Mouse (Mus musculus) embryonic fibroblast, embryonic 13.5 days (primary cell): ENCODE measurements around the gene Prss43. TPM values are rescaled to one million over a fixed set of nuclear protein-coding genes. Genes with fewer than 3 reads are reported as not detected.

Experiments used
- H3K27ac ChIP-seq: 2 replicates; pipeline ENCODE4 v1.5.1; 2012; ENCODE audit warnings: low read length, control low read depth, inconsistent platforms; ENCODE audit not compliant: insufficient read depth
- H3K4me1 ChIP-seq: 2 replicates; pipeline ENCODE4 v1.6.1; 2011; ENCODE audit warnings: low read length; ENCODE audit not compliant: control insufficient read depth, insufficient read depth
- H3K4me3 ChIP-seq: 2 replicates; pipeline ENCODE4 v1.5.1; 2011; ENCODE audit warnings: mild to moderate bottlenecking, control low read depth, low read length; ENCODE audit not compliant: insufficient read depth
- CTCF ChIP-seq: IDR thresholded peaks from 2 replicates; pipeline ENCODE4 v1.5.1; 2011; ENCODE audit warnings: mild to moderate bottlenecking, control low read depth, low read length, moderate library complexity, borderline replicate concordance; ENCODE audit not compliant: insufficient read depth
- POLR2A ChIP-seq: IDR thresholded peaks from 2 replicates; pipeline ENCODE4 v1.6.1; 2011; ENCODE audit warnings: low read depth, mild to moderate bottlenecking, control low read depth, low read length, moderate library complexity
- polyA plus RNA-seq: library from polyadenylated mRNA; stranded (reverse); fragments of >200 nt; gene quantifications from 2 replicates; pipeline ENCODE4 v1.2.4, GENCODE M21; 2011; ENCODE audit warnings: low read depth; ENCODE audit not compliant: missing spikeins, insufficient read length

The Prss43 gene
- not detected in 2 replicates for polyA plus RNA-seq

DNA sequence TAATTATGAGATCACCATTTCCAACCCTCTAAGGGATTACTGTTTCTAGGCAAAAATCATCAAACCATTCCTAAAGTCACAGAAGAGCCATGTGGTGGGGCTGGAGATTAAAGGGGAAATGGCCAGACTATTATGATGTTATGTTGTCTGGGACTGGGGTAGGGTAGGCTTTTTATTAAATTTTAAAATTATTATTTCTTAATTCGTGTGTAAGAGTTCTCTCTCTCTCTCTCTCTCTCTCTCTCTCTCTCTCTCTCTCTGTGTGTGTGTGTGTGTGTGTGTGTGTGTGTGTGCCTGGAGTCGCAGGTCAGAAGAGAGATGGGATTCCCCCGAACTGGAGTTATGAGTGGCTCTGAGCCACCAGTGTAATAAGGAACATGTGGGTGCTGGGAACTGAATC is at the start of gene Prss43:
Gene Prss43 (plus strand): TSS at position 301 of the 400 bp plus-strand sequence.
- Histone ChIP-seq H3K27ac (no peak within 1 kb of the TSS), H3K4me1 (no peaks in the 10 kb centered on the region), H3K4me3 (no peak within 1 kb of the TSS)
- TF ChIP-seq CTCF = no peak
- TF ChIP-seq POLR2A = no peak

- peaks cover 7% of the 10 kb centered on the region; the same call in 1 of the 2 replicates for H3K4me1 ChIP-seq
- no peak for TF ChIP-seq CTCF
- TF ChIP-seq POLR2A = no peak
- H3K27ac ChIP-seq = no peak overlapping the region
- no peak overlapping the region for H3K4me3 ChIP-seq
Observed at GRCm38 (mm10) chr9:110778100-110778499, 48.4 kb upstream of the Prss43 start.

GRCm38 (mm10) chr9:110778559-110778958 is 47.9 kb upstream of the Prss43 start:
- Histone ChIP-seq H3K4me1 (peaks cover 7% of the 10 kb centered on the region; the same call in 1 of the 2 replicates), H3K4me3 (no peak overlapping the region), H3K27ac (no peak overlapping the region)
- TF ChIP-seq POLR2A (no peak), CTCF (0 out of 2 replicates have a peak, but pooled peaks have one; percentile 2)

- peaks cover 7% of the 10 kb centered on the region; the same call in 1 of the 2 replicates for H3K4me1 ChIP-seq
- no peak for TF ChIP-seq POLR2A
- TF ChIP-seq CTCF = peak; percentile 53; the same call in 1 of the 2 replicates
- no peak overlapping the region for H3K27ac ChIP-seq
- no peak overlapping the region for H3K4me3 ChIP-seq
Observed at GRCm38 (mm10) chr9:110779242-110779913, 47.1 kb upstream of the Prss43 start.

DNA sequence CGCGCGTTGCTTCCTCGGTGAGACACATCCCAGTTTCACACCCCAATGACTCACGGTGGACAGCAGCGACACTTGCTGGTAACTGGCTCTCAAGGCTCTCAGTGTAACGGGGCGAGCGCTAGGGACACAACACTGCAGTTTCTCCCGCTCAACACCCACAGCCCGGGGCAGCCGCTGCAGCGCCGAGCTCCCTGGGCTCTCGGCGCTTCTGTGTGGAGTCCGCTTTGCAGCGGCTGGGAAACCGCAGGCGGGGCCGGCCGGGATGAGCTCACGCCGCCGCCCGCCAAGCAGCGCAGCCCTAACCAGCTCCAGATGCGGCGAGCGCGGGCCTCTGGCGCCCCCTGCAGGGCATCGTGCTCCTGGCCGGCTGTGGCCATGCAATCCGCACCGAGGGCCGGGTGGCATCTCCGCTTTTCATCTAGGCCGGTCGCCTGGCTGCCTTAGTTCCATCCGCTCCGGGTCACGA is 45.2 kb upstream of the Prss43 start:
- TF ChIP-seq POLR2A (peak; percentile 40; the same call in 1 of the 2 replicates), CTCF (peak; percentile 92)
- H3K4me3 ChIP-seq = peak overlapping the region; percentile 14
- peaks cover 7% of the 10 kb centered on the region; the same call in 1 of the 2 replicates for H3K4me1 ChIP-seq
- H3K27ac ChIP-seq = peak overlapping the region; percentile 65

DNA sequence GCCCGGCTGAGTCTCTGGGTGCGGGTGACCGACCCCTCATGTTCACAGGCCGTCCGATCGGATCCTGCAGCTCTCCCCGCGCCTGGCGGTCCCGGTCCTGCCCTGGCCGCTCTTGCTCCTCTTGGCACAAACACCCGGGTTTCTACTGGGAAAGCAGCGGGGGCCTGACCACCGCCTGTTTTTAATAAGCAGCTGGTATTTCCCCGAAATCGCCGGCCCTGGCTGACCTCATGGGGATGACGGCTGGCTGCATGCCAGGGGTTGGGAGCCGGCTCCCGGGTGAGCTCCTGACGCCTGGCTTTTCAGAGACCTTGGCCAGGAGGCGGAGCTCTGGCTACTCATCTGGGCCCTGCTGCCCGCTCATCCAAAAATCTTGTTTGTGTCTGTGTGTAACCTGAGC is 44.8 kb upstream of the Prss43 start:
- no peak for TF ChIP-seq CTCF
- H3K4me1 ChIP-seq = peaks cover 7% of the 10 kb centered on the region; the same call in 1 of the 2 replicates
- peak overlapping the region; percentile 65 for H3K27ac ChIP-seq
- peak overlapping the region; percentile 14; the same call in 1 of the 2 replicates for H3K4me3 ChIP-seq

DNA sequence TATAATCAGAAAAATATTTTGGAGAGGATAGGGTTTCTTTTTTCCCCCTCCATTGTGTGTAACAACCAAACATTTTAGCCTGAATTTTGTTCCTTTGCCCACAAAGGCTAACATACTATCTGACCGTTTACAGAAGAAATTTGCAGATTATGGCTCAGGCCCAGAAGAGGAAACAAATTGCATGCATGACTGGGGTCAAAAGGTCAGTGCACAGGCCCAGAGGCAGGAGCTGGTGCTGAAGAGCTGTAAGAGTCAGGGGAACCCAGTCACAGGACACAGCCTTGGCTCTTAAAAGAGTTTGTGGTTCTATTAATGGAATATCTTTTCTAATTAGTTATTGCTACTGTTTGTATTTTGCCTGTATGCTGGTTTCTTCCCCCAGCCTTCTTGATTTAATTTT is 42.9 kb upstream of the Prss43 start:
- H3K27ac ChIP-seq = no peak overlapping the region
- no peak overlapping the region for H3K4me3 ChIP-seq
- no peak for TF ChIP-seq CTCF
- no peak for TF ChIP-seq POLR2A
- peaks cover 7% of the 10 kb centered on the region; the same call in 1 of the 2 replicates for H3K4me1 ChIP-seq

DNA sequence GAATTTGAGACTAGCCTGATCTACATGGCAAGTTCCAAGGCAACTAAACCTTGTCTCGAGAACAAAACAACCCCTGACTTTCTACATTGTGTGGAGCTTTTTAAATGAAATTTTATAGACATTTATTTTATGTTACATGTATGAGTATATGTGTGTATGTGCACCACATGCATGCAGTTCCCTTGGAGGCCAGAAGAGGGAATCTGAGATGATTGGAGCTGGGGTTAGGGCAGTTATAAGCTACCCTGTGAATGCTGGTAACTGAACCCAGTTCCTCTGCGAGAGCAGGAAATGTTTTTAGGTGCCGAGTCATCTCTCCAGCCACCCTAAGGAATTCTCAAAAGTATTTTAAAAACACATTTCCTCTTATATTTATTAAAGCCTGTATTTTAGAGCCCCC is 38.3 kb upstream of the Prss43 start:
- TF ChIP-seq CTCF = no peak
- no peak for TF ChIP-seq POLR2A

DNA sequence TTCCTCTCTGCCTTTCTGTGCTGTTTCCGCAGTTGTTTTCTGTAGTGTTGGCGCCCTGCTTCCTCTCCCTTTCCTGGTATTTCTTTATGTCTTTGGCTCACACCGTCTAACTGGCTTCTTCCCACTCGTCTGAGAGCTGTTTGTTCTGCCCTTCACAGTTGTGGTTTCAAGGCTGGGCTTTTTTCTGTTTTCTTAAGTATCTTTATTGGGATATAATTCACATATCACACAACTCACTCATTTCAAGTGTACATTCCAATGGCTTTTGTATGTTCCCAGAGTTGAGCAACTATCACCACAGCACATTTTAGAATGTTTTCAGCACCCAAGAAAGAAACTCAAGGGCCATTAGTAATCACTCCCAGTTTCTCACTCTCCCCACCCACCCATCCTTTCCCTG is 36.0 kb upstream of the Prss43 start:
- peak overlapping the region; percentile 92 for H3K27ac ChIP-seq

More for the DNA sequence above, 38.3 kb upstream of the Prss43 start:
- H3K4me1 ChIP-seq = no peaks in the 10 kb centered on the region
- no peak overlapping the region for H3K4me3 ChIP-seq
- no peak overlapping the region for H3K27ac ChIP-seq

DNA sequence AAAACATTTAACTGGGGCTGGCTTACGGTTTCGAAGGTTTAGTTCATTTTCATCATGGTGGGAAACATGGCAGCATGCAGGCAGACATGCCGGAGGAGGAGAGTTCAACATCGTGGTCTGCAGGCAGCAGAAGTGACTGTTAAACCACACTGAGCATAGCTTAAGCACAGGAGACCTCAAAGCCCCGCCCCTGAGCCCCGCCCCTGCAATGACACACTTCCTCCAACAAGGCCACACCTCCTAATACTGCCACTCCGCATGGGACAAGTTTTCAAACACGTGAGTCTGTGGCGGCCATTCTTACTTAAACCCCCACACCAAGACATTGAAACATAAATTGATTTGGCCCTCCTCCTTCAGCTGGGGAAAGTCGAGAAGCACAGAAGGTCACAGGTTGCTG is 29.5 kb upstream of the Prss43 start:
- H3K4me1 ChIP-seq = no peaks in the 10 kb centered on the region
- no peak overlapping the region for H3K27ac ChIP-seq
- TF ChIP-seq CTCF = no peak
- no peak for TF ChIP-seq POLR2A
- H3K4me3 ChIP-seq = no peak overlapping the region

More for the DNA sequence above, 36.0 kb upstream of the Prss43 start:
- TF ChIP-seq POLR2A = no peak
- TF ChIP-seq CTCF = no peak
- Histone ChIP-seq H3K4me1 (no peaks in the 10 kb centered on the region), H3K4me3 (no peak overlapping the region)
